Mouse (Mus musculus) CH12F3 (cell line): Measurements from ENCODE around the gene Tmem86b.

Source experiments
- in situ Hi-C: fragments of 300-500 bp; cut with MboI; formaldehyde crosslinking; loops from 2 replicates; pipeline ENCODE4 v1.14.3; 2020; ENCODE audit warnings: low sequenced_read_pairs

Gene Tmem86b

DNA sequence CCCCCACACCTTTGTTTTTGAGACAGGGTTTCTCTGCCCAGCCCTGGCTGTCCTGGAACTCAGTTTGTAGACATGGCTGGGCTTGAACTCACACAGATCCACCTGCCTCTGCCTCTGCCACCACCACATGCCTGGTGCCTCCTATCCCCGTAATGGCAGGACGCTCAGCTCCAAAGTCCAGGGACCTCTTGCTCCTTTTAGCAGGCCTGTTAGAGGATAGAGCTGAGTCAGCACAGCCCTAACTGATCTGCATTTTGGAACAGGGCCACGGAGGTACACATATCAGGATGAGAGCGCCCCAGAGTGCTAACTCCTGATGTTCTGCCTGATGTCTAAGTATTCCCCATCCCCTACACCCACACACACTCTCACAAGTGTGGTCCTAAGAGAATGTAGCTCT, at the start of gene Tmem86b:
Tmem86b (minus strand) TSS at position 392 of the 400 bp plus-strand sequence.
- in situ Hi-C loops: no loop called here

DNA sequence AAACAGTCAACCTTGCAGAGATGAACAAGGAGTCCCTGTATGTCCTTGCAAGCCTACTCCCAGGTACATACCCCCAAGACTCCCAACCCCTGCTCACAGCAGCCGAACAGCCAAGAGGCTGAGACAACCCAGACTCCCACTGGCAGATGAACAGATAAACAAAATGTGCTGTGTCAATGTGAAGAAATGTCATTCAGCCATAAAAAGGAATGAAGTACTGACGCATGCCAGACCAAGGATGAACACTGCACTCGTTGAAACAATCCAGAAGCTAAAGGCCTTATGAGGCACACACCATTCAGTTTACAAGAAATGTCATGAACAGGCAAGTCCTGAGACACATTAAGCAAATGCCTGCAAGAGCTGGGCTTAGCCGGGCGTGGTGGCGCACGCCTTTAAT, 44.0 kb upstream of the Tmem86b start:
- in situ Hi-C loops: no loop called here

DNA sequence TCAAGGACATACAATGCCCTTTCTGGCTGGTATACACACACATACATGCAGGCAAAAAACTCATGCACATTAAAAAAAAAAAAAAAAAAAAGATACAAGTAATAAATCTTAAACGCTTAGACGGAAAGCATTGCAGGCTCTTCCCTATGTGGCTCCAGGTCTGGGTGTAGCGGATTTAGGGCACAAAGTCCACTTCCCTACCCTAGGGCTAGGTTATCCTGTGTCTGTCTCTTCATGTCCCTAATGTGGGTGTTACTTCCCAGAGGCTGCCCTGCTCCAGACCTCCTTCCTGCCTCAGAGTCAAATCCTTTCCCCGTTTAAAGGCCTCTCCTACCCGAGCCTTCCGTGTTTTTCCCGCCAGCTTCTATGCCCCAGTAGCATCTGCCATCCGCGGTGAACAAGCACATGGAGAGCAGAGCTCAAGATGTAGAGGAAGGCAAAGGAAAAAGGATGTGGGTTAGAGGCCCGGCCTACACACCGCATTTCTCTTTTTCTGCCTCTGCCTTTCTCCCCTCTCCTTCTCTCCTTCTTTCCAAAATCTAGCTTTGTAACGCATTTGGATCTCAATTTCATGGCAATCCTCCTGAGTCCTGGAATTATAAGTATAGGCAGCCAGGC, 43.0 kb upstream of the Tmem86b start:
- in situ Hi-C loops: no loop called here

DNA sequence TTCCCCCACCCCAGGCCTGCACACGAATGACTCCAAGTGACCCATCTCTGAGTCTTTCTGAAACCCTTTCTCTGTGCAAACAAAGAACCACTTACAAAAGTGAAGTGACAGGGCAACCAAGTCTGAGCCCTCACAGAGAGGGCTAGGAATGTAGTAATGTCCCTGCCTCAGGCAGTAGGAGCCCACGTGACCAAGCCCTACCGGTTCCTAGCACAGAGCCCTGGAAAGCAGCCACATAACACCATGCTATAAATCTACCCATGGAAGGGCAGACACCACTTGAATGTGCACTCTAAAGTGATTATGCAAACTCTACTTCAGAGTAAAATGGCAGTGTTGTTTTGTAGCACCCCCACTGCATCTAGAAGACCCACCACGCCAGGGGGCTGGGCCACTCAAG, 40.7 kb upstream of the Tmem86b start:
- in situ Hi-C loops: no loop called here

DNA sequence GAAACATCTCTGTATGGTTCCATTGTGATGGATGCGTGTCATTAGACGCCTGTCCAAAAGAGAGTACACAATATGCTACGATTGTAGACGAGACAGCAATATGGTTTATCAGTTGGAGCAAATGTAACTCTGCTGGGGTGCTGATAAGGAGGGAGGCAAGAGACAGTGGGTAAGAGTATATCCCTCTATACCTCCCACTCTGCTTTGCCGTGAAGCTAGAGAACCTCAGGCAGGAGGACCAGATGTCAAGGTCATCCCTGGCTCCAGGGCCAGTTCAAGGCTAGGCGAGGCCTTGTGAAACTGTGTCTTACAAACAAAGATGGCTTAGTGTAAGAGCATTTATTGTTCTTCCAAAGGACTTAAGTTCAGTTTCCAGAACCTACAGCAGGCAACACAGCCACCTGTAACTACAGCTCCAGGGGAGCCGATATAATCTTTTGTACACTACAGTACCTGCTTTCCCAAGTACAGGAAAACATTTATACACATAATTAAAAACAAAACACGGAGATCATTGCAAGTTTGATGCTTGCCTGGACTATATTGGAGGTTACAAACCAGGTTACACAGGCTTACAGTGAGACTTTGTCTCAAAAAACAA, 39.5 kb upstream of the Tmem86b start:
- in situ Hi-C loops: no loop called here

DNA sequence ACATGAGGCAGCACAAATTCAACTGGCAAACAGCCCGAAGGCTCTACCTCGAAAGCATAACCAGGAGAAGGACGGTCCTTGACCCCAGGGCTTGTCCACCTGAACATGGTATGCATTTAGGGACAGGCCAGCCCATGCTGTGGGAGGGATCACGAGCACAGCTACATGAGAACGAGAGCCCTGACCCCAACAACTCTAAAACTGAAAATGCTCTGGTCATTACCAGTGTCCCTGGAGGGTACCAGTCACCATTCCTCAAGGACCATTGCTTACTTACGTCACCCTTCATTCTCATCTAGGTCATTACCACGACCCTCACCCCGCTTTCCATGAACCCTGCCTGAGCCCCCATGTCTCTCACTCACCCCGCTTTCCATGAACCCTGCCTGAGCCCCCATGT, 37.9 kb upstream of the Tmem86b start:
- in situ Hi-C loops: no loop called here

DNA sequence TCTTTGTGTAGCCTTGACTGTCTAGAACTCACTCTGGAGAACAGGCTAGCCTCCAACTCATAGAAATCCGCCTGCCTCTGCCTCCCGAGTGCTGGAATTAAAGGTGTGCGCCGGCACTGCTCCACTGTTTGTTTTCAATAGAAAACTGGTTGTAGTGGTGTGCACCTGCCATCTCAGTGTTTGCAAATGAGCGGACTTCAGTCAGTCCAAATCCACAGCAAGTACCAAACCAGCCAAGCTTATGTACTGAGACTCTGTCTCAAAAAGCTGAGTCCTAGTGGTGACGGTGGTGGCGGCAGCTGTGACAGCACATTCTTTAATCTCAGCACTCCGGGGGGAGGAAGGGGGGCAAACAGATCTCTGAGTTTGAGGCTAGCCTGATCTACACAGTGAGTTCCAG, 37.3 kb upstream of the Tmem86b start:
- in situ Hi-C loops: no loop called here

DNA sequence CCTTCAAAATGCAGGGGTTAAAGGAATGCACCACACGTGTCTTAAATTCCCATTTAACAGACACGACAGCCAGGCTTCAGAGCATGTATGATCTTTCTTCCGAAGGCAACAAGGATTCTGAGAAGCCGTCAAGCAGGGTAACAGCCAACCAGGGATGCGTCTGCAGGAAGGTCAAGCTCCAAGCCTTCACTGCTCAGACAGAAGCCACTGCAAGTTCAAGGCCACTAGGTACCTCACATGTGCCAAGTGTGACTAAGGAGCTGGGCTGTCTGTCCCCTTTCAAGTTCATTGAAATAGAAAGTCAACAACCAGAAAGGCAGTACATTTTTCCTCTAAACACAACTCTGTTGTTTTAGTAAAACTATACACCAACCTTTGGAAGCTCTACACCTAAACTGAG, 35.6 kb upstream of the Tmem86b start:
- in situ Hi-C loops: no loop called here

DNA sequence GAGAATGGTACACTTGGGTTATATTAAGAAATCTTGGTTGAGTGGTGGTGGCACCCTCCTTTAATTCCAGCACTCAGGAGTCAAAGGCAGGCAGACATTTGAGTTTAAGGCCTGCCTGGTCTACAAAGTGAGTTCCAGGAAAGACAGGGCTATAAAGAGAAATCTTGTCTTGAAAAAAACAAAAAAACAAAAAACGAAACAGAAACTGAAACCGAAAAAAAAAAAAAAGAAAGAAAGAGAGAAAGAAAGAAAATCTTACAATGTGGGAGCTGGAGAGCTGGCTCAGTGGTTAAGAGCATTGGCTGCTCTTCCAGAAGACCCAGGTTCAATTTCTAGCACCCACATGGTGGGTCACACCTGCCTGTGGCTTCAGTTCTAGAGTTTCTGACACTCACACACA, 32.5 kb upstream of the Tmem86b start:
- in situ Hi-C loops: no loop called here

DNA sequence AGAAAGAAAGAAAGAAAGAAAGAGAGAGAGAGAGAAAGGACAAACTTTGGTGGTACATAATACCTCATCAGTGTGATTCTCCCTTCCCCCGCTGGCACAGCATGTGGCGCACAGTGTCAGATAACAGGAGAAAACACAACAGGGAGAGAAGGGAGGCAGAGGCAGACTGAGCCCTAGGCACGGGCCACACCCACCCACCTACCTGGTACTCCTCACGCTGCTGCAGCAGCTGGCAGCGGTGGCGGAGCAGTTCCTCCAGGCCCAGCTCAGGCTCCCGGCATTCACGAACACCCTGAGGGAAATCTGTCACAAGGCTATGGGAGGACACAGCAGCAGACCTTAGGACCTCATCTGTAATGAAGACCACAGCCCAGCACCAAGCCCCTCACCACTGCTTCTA, 32.0 kb upstream of the Tmem86b start:
- in situ Hi-C loops: no loop called here

DNA sequence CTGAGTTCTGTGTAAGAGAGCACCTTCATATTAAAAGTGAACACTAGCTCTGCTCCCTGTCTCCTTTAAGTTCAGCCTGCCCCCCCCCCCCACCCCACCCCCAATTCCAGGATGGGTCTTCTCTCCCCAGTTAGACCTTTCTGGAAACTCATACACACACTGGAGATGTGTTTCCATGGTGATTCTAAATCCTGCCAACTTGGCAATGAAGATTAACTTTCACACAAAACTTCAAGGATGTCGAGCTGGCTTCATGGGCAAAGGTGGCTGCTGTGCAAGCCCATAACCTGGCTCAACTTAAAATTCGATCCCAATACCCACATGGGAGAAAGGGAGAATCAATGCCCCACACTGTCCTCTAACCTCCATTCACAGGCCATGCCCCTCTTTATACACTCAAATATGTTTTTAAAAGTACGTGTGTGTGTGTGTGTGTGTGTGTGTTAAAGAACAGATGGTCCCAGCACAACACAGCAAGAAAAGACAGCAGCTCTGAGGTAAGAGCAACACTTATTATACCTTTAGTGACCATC, 28.8 kb upstream of the Tmem86b start:
- in situ Hi-C loops: no loop called here

DNA sequence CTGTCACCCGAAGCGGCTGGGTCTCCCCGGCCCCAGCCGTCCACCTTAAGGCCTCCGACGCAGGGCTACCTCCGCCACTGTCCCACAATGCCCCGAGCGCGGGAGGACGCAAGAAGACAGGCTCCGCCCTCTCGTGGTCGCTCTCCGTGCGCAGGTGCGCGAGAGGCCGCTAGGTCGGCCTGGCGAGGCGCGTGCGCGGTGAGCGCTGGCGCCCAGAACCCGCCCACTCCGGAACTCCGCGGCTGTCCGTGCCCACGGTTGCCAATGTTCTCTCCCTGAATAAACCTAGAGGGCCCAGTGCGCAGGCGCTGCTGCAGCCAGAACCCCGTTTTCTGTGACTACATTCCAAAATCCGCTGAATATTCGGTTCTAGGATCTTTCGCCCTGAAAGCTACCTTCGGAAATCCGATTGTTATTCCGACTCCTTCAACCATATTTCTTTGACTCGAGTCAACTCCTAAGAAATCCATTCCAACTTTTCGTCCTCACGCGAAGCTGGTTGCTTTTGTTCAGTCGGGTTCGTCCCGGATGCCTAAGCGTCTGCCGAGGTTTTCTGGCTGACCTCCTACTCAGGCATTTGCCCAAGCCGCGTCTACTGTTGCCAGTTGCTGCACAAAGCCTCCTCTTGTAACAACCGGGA, 27.8 kb upstream of the Tmem86b start, which contains the start of gene Ppp6r1:
Ppp6r1 (minus strand) TSS at position 108 of the 640 bp plus-strand sequence.
- in situ Hi-C loops: no loop called here

DNA sequence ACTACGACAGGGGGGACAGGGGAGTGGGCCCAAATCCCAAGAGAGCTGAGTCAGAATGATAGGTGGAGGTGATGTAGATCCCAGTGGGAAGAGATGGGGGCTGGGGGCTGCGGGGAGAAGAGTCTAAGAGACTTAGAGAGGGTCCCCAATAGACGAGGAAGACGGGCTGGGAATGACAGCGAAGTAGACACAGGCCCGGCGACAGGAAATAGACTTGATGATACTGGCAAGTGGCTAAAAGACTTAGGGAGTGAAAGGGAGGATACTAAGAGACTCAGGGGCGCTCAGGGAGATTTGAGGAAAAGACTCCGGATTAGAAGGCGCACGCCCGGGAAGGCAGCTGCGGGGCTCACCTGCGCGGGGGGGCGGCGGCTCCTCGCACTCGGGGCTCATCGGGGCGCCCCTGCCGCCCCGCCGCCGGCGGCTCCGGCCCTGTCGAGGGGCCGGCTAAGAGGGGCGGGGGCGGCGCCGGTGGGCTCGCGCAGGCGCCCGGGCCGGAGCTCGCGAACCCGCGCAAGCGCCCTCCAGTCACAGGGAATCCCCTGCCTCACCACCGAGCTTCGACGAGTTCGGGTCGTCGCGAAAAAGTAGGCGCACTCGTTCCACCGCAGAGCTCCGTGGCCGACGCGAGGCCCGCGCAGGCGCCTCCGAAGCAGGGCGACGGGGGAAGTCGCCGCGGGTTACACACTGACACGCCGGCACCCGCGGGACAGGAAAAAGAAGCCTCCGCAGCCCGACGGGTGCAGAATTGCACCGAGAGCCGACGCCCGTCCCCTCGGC, 27.1 kb upstream of the Tmem86b start:
- in situ Hi-C loops: no loop called here

DNA sequence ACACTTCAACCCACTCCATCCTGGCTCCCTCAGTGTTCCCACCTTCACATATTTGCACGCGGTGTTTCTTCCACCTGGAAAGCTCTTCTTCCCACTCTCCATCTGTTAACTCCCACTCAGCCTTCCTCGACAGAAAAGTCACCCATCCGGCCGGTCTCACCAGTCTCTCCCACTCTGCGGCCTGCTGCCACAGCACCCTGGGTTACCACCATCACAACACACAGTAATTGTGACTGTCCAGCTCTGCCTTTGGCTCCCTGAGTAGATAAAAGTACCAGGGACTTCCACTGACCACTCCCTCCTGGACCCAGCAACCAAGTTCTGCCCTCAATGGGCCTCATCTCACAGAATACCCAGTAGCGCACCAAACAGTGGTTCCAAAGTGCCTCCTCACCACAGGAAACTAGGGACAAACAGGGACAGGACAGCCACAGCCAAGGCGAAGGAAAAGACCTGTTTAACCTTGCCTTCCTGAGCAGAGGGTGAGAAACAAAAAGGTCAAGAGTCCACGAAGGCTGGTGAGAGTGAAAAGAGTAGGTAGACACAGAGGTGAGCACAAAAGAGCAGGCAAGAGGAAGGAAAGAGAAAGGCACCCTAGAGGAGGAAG, 26.4 kb upstream of the Tmem86b start:
- in situ Hi-C loops: no loop called here

DNA sequence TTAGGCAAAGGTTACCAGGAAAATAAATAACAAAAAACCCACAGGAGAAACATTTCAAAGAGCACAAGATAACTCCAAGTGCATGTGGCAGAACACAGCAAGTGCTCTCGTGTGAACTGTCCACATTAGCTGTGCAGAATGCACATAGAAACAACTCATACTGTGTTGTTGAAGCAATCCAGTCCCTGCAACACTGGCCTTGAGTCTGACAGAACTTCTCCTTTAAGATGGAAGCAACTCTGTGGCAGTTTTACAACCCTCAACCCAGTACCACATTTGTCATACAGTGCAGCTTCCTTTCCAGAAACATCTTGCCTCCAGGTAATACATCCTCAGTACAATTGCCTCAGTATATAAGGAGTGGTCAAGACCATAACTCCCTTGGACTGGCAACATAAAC, 25.6 kb upstream of the Tmem86b start:
- in situ Hi-C loops: no loop called here

DNA sequence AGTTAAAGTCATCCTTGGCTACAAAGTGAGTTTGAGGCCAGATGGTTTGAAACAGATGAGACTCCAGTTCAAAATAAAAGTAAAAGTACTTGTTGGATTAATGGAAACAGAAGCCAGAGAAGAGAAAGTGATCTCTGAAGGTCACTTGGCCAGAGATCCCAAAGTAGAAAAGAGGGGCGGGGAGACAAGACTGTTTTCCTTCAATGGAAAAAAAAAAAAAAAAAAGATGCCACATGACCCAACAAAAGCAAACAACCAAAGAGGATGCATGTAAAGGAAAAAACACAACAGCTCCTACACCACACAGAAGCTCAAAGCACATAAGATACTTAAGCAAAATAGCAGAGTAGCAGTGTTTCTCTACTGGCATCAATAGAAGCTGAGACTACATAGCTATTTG, 24.7 kb upstream of the Tmem86b start:
- in situ Hi-C loops: no loop called here

DNA sequence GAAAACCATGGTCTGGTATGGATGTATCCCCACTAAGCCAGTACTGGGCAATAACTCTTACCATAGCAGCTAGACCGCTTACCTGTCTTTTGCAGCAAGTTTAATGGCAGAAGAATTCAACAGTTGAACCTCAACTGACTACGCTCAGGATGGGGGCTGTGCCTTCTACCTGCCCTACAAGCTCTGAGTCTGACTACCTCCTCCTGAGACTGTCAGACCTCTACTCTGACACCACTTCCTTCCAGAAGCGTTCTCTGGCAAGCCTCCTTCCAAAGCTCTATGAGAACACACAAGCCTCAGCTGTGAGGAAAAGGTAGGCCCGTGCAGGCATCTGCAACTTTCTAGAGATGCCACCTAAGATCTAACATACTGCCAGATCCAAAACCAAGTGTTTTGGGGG, 24.2 kb upstream of the Tmem86b start:
- in situ Hi-C loops: no loop called here

DNA sequence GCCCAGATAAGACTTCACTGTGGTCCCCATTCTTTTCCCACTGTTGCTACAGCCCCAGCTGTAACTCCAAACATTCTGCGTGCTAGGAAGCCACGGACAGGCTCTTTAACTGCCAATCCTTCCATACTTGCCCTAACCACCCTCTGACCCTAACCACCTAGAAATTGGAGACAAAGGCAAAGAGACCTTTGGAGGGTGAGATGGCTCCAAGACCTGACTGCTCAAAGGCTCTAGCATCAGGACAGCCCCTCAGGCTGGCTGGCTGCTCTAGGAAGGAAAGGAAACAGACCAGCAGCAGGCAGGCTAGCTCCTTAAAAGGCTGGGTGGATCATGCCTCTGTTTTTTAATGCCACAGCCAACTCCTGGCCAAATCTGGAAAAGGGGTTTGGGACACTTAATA, 23.0 kb upstream of the Tmem86b start:
- in situ Hi-C loops: no loop called here

DNA sequence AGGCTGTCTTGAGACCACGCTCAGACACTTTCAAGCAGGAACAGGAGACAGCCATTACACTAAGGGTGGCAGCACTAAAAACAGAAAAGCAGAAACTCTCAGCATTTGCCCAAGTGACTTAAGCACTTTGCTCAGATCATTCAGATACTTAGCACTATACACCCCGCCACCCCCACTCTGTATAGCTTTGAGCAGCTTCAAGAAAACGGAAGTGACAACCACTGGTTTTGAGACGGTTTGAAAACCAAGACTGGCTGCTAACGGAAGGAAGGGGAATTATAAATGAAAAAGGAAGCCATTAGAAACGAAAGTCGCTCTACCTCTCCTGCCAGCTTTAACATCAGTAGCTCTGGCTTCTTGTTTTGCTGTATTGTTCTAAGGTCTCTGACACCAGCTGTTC, 22.6 kb upstream of the Tmem86b start:
- in situ Hi-C loops: no loop called here

DNA sequence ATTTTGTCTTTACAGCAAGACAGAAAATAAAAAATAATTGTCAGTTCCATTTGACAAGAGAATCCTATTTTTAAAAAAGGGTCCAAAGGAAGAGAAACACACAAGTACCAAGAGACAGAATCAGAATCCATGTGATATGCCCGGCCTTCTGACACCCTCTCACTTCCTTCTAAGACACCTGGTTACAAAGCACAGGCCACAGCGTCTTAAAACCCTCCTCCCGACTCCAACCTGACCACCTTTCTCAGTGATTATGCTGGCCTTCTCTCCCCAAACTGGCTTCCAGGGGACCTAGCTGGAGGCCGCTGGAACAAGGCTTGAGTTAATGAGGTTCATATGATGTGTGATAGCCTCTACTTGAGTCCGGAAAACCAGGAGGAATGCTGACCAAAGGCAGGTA, 22.1 kb upstream of the Tmem86b start:
- in situ Hi-C loops: no loop called here

DNA sequence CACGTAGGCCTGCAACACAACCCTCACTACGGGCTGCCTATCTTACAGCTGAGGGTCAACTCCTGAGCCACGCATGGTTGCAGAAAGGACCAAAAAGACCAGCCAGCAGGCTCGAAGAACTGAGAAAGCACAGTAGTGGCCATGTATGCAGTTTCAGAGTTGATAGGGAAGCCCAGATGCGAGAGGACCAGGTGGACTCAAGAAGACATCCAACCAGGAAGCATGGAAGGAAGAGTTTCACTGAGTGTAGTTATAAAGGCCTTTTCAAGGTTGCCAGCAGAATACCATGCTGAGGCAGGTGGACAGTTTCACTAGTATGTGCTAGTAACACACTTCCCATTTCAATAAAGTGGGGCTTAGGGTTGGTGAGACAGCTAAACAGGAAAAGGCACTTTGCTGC, 21.5 kb upstream of the Tmem86b start:
- in situ Hi-C loops: no loop called here
